Mouse (Mus musculus): ENCODE results near the gene Pcgf2. TPM values are rescaled to one million over a fixed set of nuclear protein-coding genes. Genes with fewer than 3 reads are reported as not detected.
"Not testable (repeated sequence)": the region's sequence is repeated elsewhere in the genome, so short reads cannot be mapped to it uniquely, and the experiment has no call there.

Pcgf2 gene
- total and polyA plus RNA-seq, 2 experiments from 2014 or later, result 1.1 to 7.1 TPM

DNA sequence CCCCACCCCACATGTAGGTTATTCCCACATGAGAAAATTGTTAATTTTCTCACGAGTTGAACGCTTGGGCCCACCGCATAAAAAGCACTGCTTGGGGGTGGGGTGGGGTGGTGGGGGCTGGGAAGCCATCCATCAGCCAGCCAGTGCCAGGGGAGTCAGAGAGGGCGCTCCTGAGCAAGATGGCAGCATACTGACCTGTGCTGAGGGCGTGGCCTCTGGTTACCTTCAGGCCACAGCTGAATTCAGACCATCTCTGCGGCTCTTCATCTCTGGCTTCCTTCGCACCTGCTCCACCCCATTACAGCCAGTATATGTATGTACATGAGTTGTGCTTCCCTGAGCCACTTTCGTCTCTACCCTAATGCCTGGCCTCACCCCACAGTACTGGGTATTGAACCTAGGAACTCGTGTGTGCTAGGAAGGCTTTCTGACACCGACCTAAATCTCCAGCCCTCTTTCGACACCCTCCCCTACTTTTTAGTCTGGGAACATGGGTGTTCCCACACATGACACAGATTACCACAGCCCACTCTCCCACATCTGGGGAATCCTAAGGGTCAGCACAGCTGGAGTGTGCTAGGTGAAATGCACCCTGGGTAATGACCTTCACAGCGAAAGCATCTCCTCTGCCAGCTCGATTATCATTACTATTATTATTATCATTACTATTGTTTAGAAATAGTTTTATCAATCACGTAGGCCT is 43.9 kb downstream of the Pcgf2 start:
- WGBS, result 70% methylated on average over 14 of the region's 14 CpGs
- Histone ChIP-seq H3K36me3 (replicated peaks; ENCODE audit: control insufficient read depth, insufficient read depth, low read length) (no peaks in the 10 kb centered on the region), H3K27me3 (ENCODE audit: control insufficient read depth, insufficient read depth, low read length) (no peaks in the 10 kb centered on the region), H3K4me1 (ENCODE audit: control insufficient read depth, insufficient read depth) (peaks cover 19% of the 10 kb centered on the region), H3K27ac (ENCODE audit: low read depth) (no peak overlapping the region), H3K4me3 (ENCODE audit: low read depth, low read length) (no peak overlapping the region), H3K9ac (replicated peaks; ENCODE audit: low read depth, low read length) (no peak overlapping the region), H3K4me2 (ENCODE audit: low read depth, low read length) (no peak overlapping the region), H3K9me3 (replicated peaks; ENCODE audit: control insufficient read depth, low read length) (no peaks in the 10 kb centered on the region)
- ATAC-seq (ENCODE audit: insufficient read depth, low read depth) (no peak), DNase-seq (ENCODE audit: low spot score) (no peak)
- TF ChIP-seq EP300 (IDR thresholded peaks at IDR 0.05; ENCODE audit: low read depth), result no peak
- TF ChIP-seq CTCF (IDR thresholded peaks at IDR 0.05; ENCODE audit: low read depth), result no peak

GRCm38 (mm10) chr11:97654210-97654609 is 46.1 kb downstream of the Pcgf2 start:
- DNase-seq (ENCODE audit: low spot score) (no peak), ATAC-seq (ENCODE audit: insufficient read depth, low read depth) (no peak)
- Histone ChIP-seq H3K36me3 (replicated peaks; ENCODE audit: control insufficient read depth, insufficient read depth, low read length) (no peaks in the 10 kb centered on the region), H3K4me1 (ENCODE audit: control insufficient read depth, insufficient read depth) (peaks cover 6% of the 10 kb centered on the region), H3K4me2 (ENCODE audit: low read depth, low read length) (no peak overlapping the region), H3K27ac (ENCODE audit: low read depth) (no peak overlapping the region), H3K4me3 (ENCODE audit: low read depth, low read length) (no peak overlapping the region), H3K27me3 (ENCODE audit: control insufficient read depth, insufficient read depth, low read length) (no peaks in the 10 kb centered on the region), H3K9me3 (replicated peaks; ENCODE audit: control insufficient read depth, low read length) (no peaks in the 10 kb centered on the region), H3K9ac (replicated peaks; ENCODE audit: low read depth, low read length) (no peak overlapping the region)
- TF ChIP-seq EP300 (IDR thresholded peaks at IDR 0.05; ENCODE audit: low read depth) (no peak), CTCF (IDR thresholded peaks at IDR 0.05; ENCODE audit: low read depth) (no peak)
- WGBS, result 89% methylated on average over 2 of the region's 2 CpGs

DNA sequence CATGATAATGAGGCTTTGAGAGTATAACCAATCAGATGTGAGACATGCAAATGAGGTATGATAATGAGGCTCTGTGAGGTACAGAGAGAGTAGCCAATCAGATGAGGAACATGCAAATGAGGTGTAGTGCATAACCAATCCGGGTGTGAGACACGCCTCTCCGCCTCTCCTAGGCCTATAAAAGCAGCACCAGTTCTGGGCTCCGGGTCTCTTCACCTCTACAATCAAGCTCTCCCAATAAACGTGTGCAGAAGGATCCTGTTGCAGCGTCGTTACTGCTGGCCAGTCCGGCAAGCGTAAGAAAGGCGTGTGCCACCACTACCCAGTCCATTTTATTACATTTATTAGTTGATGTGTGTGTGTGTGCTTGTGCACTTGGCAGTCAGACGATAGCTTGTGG is 46.9 kb downstream of the Pcgf2 start:
- 92% methylated on average over 11 of the region's 11 CpGs for WGBS
- H3K4me2 ChIP-seq (ENCODE audit: low read depth, low read length); ATAC-seq (ENCODE audit: insufficient read depth, low read depth); DNase-seq (ENCODE audit: low spot score); H3K9me3 ChIP-seq (replicated peaks; ENCODE audit: control insufficient read depth, low read length); H3K9ac ChIP-seq (replicated peaks; ENCODE audit: low read depth, low read length); H3K4me1 ChIP-seq (ENCODE audit: control insufficient read depth, insufficient read depth); H3K4me3 ChIP-seq (ENCODE audit: low read depth, low read length); H3K27ac ChIP-seq (ENCODE audit: low read depth); H3K27me3 ChIP-seq (ENCODE audit: control insufficient read depth, insufficient read depth, low read length); H3K36me3 ChIP-seq (replicated peaks; ENCODE audit: control insufficient read depth, insufficient read depth, low read length): not testable (repeated sequence)

DNA sequence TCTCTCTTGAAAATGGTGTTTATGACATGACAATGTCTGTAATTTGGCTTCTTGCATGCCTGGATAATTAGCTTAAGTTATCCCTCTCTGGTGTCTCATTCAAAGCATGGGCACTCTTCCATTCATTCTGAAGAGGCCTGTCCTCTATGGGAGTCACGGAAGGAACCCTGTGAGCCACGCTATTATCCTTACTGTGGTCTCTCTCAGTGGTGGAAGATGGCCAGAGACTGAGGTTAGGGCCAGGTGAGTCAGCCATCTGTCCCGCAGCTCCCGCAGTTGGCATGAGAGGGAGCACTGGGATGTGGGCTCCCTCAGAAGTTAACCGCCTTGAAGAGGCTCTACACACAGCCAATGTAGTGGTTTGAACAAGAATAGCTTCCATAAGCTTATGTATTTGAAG is 50.0 kb downstream of the Pcgf2 start:
- DNase-seq (ENCODE audit: low spot score) (no peak), ATAC-seq (ENCODE audit: insufficient read depth, low read depth) (no peak)
- TF ChIP-seq CTCF (IDR thresholded peaks at IDR 0.05; ENCODE audit: low read depth) (no peak), EP300 (IDR thresholded peaks at IDR 0.05; ENCODE audit: low read depth) (no peak)
- Histone ChIP-seq H3K9me3 (replicated peaks; ENCODE audit: control insufficient read depth, low read length) (no peaks in the 10 kb centered on the region), H3K4me3 (ENCODE audit: low read depth, low read length) (no peak overlapping the region), H3K36me3 (replicated peaks; ENCODE audit: control insufficient read depth, insufficient read depth, low read length) (no peaks in the 10 kb centered on the region), H3K27me3 (ENCODE audit: control insufficient read depth, insufficient read depth, low read length) (no peaks in the 10 kb centered on the region), H3K4me1 (ENCODE audit: control insufficient read depth, insufficient read depth) (no peaks in the 10 kb centered on the region), H3K9ac (replicated peaks; ENCODE audit: low read depth, low read length) (no peak overlapping the region), H3K4me2 (ENCODE audit: low read depth, low read length) (no peak overlapping the region), H3K27ac (ENCODE audit: low read depth) (no peak overlapping the region)
- WGBS, result 44% methylated on average over 5 of the region's 5 CpGs

DNA sequence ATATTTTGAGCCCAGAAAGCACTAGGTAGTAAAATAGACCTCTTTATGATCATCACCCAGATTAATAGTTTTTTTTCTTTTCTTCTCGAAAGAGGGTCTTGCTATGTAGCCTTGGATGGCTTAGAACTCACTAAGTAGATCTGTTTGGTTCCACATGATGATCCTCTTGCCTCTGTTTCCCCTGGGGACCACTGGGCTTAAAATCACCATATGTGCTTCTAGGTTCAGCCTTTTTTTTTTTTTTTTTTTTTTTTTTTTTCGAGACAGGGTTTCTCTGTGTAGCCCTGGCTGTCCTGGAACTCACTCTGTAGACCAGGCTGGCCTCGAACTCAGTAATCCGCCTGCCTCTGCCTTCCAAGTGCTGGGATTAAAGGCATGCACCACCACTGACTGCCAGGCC is 51.8 kb downstream of the Pcgf2 start:
- H3K9ac ChIP-seq (replicated peaks; ENCODE audit: low read depth, low read length); DNase-seq (ENCODE audit: low spot score); H3K27ac ChIP-seq (ENCODE audit: low read depth); ATAC-seq (ENCODE audit: insufficient read depth, low read depth); H3K4me1 ChIP-seq (ENCODE audit: control insufficient read depth, insufficient read depth); H3K4me2 ChIP-seq (ENCODE audit: low read depth, low read length); H3K36me3 ChIP-seq (replicated peaks; ENCODE audit: control insufficient read depth, insufficient read depth, low read length); H3K27me3 ChIP-seq (ENCODE audit: control insufficient read depth, insufficient read depth, low read length); H3K9me3 ChIP-seq (replicated peaks; ENCODE audit: control insufficient read depth, low read length); H3K4me3 ChIP-seq (ENCODE audit: low read depth, low read length): not testable (repeated sequence)
- 83% methylated on average over 4 of the region's 4 CpGs for WGBS

- Histone ChIP-seq H3K9me3 (replicated peaks; ENCODE audit: control insufficient read depth, low read length) (no peaks in the 10 kb centered on the region), H3K27me3 (ENCODE audit: control insufficient read depth, insufficient read depth, low read length) (no peaks in the 10 kb centered on the region), H3K27ac (ENCODE audit: low read depth) (no peak overlapping the region), H3K4me2 (ENCODE audit: low read depth, low read length) (no peak overlapping the region), H3K4me1 (ENCODE audit: control insufficient read depth, insufficient read depth) (no peaks in the 10 kb centered on the region), H3K9ac (replicated peaks; ENCODE audit: low read depth, low read length) (no peak overlapping the region), H3K4me3 (ENCODE audit: low read depth, low read length) (no peak overlapping the region), H3K36me3 (replicated peaks; ENCODE audit: control insufficient read depth, insufficient read depth, low read length) (no peaks in the 10 kb centered on the region)
- ATAC-seq (ENCODE audit: insufficient read depth, low read depth) (peak; percentile 53), DNase-seq (ENCODE audit: low spot score) (no peak)
- WGBS, result 4% methylated on average over 6 of the region's 6 CpGs
- TF ChIP-seq EP300 (IDR thresholded peaks at IDR 0.05; ENCODE audit: low read depth) (no peak), CTCF (IDR thresholded peaks at IDR 0.05; ENCODE audit: low read depth) (peak; percentile 67)
These were observed 55.5 kb downstream of the Pcgf2 start for GRCm38 (mm10) chr11:97644834-97645233.
